Mouse (Mus musculus) urinary bladder, postnatal 4 days (tissue): Measurements from ENCODE around the gene Fam171a1.
"Not testable (repeated sequence)": the region's sequence is repeated elsewhere in the genome, so short reads cannot be mapped to it uniquely, and the experiment has no call there.

Source experiments
- DNase-seq, 2 experiments: peaks; one replicate each; pipeline ENCODE4 v3.0.0; 2021 to 2022; ENCODE audit warnings: low spot score in 2 of 2

Gene Fam171a1

DNA sequence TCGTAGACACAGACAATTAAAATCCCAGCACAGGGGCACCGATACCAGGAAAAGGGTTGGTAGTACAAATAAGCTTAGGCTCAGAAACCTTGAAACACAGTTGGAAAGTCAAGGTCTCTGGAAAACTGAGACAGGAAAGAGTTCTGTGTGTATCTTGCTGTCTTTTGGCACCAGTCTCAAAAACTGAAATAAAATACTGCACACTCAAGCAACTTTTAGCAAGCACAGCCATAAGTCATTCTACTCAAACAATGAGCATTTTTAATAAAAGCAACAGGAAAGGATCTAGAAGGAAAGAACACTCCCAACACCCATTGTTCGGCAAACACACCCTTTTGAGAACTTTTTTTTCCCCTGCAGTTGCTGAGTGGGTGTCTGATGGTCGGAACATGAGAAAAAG lies at the start of gene Fam171a1:
TSS of gene Fam171a1 (plus strand) at position 359 of the 400 bp plus-strand sequence.
- DNase-seq = no peak

DNA sequence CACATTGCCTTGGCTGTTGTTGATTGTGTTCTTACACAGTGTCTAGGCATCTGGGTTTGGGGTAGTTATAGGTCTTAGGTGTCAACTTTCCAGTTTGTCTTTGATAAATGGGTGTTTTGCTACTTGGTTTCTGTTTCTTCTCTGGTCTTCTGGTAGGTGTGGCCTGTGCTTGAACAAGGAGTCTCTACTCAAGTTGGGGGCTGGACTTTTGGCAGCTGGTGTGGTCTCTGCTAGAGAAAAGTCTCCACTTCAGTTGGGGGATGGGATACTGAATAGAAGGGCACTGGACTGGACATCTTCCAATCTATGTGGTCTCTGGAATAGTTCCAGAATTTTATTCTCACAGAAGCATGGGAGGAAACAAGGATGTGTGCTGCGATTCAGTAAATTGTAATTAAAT lies 44.9 kb upstream of the Fam171a1 start:
- DNase-seq = no peak

DNA sequence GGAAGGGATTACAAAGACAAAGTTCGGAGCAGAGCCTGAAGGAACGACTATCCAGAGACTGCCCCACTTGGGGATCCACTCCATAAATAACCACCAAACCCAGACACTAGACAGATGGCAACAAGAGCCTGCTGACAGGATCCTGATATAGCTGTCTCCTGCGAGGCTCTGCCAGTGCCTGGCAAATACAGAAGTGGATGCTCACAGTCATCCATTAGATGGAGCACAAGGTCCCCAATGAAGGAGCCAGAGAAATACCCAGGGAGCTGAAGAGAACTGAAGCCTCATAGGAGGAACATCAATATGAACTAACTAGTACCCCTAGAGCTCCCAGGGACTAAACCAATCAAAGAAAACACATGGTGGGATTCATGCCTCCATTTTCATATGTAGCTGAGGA lies 25.7 kb upstream of the Fam171a1 start:
- not testable (repeated sequence) for DNase-seq

DNA sequence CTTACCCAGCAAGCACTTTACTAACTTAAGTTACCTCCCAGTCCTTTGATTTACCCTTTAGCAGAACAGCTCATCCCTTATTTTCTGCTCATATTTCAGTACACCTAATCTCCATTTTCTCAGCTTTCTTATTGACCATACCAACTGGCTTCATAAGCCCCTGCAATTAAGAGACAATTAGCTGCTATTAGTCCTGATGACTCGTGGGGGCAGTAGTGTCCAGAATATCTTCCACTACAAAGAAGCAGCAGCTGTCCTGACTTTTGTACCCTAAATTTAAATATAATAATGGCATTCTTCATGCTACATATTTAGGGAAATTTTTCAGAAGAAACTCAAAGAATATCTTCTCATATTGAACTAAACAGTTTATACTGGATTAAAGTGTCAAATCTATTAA lies 24.8 kb upstream of the Fam171a1 start:
- DNase-seq = no peak

DNA sequence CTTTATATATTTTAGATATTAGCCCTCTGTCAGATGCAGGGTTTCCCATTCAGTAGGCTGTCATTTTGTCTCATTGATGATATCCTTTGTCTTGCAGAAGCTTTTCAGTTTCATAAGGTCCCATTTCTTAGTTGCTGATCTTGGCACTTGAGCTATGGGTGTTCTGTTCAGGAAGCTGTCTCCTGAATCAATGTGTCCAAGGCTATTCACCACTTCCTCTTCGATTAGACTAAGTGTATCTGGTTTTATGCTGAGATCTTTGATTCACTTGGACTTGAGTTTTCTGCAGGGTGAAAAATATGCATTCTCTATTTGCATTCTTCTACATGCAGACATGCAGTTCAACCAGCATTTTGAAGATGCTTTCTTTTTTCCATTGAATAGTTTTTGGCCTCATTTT lies 17.9 kb upstream of the Fam171a1 start:
- no peak for DNase-seq

DNA sequence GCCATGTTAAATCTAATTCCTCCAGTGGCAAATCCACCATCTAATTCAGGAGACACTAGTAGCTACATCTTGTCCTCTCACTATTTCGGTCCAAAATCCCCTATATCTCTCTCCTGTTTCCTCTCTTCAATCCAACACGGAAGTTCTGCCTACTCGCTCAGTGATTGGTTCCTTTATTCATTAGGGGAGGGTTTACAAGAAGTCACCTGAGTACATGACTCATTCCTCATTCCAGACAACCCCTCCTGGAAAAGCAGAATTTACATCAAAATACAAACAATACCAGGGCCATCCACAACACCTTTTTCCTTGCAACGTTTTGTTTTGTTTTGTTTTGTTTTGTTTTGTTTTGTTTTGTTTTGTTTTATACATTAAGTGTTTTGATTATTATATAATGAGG lies 14.1 kb upstream of the Fam171a1 start:
- DNase-seq = no peak

DNA sequence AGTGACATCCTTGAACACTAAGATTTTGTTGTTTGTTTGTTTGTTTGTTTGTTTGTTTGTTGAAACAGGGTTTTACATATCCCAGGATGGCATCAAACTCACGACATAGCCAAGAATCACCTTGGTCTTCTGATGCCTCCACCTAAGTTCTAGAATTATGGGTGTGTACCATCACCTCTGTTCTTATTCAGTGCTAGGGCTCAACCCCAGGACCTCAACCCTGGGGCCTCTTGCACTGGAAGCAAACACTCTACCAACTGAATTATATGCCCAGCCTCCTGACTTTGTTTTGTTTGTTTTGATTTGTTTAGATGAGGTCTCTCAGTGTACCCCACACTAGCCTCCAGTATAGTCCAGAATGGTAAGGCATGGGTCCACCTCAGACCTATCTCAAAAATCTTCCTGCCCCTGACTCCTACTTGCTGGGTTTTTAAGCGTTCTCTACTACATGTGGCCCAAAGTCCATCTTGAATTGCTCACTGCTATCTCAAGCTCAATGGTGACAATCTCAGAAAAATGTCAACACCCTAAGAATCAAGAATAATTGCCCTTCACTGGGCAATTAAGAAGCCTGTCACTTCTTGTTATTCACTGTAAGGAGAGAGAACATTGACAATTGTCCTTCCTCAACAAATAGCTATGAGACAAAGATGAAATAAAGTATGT lies 12.6 kb upstream of the Fam171a1 start:
- no peak for DNase-seq

DNA sequence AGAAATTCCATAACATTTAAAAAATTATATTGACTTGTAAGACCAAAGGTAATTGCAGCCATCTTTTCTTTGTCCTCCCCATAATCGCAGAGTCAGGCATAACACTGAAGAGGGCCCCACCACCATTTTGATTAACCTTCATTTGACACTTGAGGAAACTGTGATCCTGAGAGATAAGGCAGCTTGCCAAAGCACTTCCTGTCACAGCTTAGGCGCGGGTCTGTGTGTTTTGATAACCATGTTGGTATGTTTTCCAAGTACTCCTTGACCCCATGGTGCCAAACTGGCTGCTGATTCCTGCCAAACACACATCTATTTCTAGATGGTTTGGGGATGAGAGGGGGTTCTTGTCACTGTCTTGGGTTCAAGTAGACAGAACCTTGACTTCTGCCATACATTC lies 11.7 kb upstream of the Fam171a1 start:
- DNase-seq = no peak

DNA sequence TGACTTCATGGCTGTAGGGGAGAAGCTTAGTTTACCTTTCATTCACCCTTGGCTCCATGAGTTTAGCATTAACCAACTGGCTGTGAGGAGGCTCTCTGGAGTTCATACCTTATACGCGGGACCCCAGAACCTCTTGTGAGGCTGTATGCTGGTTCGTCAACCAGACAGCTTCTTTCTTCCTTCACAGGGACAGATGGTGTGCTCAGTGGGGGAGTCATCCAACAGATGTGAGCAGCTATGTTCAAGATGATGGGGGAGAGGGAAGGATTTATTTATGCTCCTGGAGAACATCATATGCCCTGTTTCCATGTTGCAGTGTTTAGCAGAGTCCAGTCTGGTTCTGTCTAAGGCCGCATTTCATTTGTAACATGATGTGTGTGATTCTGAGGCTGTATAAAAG lies 6.6 kb upstream of the Fam171a1 start:
- DNase-seq = no peak

DNA sequence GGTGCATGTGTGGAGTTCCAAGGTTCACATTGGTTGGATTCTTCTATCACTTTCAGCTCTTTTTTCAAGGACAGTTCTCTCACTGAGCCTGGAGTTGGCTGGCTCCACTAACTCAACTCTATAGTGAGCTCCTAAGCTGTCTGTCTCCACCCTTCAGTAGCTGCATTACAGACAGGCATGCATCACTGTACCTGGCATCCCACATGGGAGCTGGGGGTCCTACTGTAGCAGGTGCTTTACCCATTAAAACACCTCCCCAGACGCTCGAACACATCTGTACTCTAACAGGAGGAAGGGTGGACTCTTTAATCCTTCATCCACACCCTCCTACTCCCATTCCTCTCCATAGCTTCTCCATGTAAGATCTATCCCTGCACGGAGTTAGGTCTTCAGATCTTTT lies 5.6 kb upstream of the Fam171a1 start:
- no peak for DNase-seq

DNA sequence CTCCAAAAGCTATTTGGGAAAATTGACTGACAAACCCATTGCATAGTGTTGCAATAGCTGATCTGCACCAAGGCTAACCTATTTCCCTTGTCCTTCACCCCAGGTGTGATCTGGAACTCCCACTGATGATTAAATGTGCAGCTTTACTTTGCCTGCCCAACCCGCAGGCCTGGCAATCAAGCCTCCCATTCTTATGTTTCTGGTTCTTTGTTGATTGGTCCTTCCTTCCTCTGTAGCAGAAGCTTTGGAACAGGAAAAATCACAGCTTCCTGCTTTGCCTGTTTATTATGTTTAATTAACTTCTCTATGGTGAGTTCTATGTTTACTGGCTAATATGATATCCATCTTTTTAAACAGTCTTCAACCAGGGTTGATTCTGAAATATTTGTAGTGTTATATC lies 5.2 kb upstream of the Fam171a1 start:
- no peak for DNase-seq

DNA sequence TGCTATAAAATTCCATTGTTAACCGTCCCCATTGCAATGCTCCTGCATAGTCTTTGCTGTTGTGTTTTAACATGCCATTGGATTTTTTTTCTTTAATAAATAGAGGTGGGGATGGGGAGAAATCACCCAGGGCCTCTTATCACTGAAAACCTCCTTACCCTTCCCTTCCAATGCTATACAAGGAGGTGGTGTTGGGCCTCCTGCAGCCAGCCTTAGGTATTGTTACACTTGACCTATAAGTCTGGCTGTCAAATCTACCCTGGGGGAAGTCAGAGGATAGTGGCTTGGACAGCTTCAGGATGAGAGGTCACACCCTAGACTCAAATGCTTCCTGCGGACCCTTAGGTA lies 3.8 kb downstream of the Fam171a1 start:
- DNase-seq = no peak

DNA sequence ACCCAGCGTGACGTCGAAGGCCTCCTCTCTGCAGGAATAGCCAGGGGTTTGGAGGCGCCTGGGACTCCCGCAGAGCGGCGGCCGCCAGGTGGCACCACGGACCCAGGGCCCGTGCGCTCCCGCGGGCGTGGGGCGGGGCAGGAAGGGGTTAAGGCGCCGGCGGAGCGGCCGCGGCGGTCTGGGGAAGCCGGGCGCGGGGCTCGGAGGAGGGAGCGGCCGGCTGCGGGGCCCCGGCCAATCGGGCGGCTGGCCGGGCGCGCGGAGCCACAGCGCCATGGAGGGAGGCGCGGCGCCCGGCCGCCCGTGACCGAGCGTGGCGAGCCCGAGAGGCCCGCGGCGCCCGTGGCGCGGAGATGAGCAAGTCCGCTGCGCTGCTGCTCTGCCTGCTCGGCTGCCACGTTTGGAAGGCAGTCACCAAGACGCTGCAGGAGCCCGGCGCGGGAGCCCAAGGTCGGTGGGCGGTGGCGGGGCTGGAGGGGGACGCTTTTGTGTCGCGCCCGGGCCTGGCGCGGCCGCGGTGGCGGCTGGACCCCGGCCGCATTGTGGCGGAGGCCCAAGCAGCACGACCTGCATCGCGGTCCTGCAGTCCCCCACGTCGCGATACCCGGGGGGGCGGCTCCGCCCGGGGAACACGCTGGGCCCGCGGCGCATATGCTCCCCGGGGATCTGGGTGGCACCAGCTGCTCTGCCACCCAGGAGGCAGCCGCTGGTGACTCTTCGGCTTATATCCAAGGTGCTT lies 4.3 kb downstream of the Fam171a1 start:
- peak; percentile 79 to 91 for DNase-seq

DNA sequence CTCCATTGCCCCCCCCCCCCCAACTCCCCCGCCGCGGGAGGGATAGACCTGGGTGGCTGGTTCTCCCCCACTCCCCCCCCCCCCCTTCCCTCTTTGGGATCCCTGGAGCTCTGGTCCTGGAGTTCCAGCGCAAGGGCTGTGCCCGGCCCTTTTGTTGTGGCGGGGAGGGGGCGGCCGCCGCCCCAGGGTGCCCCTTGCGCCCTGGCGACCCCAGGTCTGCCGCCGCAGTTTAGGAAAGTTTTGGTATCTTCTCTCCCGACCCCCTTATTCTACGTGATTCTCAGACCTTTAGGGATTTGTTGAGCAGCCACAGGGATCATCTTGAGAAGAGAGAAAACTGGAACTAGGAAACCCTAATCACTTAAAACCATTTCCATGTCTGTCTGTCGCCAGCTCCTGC lies 4.9 kb downstream of the Fam171a1 start:
- DNase-seq = no peak

DNA sequence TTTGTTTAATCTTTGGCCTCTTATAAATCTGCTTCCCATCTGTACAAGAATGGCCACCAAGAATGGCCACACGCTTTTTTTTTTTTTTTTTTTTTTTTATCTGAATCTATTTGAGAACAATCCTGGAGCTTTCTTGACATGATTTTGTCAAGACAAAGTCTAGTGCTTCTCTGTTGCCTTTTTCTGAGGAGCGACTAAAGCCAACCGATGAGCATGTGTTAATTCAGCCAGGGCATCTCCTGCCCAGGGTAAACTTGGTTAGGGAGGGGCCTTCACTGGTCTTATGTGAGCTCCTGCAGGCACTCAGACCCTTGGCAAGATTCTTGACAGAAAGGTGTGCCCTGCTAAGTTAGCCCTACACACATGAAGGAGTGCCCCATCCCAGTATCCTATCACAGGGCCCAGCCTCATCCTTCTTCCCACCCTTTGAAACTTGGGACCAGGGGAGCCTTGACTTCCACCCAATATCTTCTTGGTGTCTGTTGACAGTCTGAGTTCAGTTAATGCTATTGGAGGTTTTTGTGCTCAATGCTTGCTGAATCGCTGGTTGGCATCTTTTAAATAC lies 5.4 kb downstream of the Fam171a1 start:
- DNase-seq = no peak

DNA sequence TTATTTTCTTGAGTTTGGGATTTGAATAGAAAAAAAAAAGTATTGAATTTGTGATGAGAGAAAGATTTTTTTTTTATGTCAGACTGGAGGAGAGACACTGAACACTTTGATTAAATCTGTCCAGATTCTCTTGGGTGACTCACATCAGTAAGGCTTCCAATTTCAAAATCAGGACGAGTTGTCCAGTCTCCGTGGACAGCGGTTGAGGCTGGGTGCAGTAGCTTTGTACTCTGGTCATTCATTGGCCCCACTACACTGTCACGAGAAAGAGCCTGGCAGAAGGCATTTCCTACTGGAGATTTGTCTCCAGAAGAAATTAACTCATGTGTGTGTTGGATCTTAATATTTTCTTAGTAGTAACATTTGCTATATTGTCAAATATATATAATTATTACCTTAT lies 8.5 kb downstream of the Fam171a1 start:
- no peak for DNase-seq

DNA sequence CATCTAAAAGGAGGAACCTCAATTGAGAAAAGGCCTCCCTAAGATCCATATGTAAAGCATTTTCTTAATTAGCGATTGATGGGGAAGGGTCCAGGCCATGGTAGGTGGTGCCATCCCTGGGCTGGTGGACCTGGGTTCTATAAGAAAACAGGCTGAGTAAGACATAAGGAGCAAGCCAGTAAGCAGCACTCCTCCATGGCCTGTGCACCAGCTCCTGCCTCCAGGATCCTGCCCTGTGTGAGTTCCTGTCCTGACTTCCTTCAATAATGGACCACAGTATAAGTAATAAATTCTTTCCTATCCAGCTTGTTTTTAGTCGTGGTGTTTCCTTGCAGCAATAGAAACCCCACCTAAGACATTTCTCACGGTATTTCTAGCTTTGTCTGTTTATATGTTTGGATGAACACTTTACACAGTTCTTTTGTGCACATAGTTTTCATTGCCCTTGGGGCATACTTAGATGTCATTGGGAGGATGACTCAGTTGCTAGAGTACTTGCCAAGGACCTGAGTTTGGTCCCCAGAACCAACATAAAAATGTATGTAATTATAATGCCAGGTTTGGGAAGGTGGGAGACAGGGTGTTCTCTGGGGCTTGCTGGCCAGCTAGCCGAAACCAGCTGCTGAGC lies 13.3 kb downstream of the Fam171a1 start:
- DNase-seq = no peak

DNA sequence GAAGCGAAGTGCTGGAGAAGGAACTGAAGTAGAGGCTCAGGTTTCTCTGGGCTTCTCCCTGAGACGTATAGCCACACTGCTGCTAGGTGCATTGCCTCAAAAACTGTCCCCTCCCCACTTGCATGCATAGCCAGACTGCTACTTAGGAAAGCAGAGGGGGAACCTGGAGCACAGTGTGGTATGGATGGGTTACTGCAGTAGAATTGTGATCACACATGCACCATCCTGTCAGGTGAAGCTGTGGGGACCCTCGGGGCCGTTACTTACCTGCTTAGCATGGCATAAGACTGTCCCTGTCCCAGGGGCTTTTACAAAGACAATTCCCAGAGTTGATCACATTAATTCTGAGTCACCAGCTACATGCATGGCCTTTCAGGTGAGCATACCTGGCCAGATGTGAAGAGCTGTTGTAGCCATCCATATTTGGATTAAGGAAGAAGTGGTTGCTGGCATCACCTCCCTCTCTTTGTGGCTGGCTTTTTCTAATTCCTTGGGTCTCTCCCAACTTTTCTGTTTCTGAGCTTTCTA lies 14.4 kb downstream of the Fam171a1 start:
- no peak for DNase-seq

DNA sequence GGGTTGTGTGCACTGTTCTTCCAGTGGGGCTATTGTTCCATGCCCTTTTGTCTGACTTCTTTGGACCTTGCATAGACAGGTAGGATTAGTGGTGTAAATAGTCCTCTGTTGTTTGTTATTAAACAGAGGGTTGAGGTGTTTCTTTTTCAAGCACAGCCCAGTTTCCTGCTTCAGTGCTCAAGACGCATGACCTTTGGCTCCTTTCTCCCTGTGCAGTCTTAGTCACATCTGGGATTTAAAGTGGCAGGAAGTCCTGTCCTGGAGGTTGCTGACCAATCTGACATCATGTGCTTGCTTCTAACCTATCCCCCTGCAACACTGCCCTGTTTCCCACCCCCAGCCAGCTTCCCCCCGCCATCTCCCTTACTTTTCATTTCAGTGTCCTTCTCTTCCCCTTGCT lies 14.9 kb downstream of the Fam171a1 start:
- no peak for DNase-seq

DNA sequence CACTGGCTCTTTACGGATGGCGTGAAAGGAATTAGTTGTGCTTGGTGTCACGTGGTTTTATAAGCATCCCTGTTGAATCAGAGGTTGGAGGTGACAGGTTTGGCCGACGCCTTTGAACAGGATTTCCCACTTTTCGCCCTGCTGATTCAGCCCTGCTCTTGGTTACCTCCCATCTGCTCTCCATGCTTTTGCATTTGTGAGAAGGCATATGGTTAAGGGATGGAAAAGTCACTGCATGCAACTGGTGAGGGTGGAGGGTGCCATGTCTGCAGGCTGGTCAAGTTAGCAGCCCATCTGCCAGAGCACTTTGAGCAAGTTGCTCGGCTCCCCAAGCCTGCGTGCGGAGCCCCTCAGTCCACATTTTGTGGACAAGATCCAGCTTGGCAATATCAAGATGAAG lies 18.4 kb downstream of the Fam171a1 start:
- DNase-seq = no peak

DNA sequence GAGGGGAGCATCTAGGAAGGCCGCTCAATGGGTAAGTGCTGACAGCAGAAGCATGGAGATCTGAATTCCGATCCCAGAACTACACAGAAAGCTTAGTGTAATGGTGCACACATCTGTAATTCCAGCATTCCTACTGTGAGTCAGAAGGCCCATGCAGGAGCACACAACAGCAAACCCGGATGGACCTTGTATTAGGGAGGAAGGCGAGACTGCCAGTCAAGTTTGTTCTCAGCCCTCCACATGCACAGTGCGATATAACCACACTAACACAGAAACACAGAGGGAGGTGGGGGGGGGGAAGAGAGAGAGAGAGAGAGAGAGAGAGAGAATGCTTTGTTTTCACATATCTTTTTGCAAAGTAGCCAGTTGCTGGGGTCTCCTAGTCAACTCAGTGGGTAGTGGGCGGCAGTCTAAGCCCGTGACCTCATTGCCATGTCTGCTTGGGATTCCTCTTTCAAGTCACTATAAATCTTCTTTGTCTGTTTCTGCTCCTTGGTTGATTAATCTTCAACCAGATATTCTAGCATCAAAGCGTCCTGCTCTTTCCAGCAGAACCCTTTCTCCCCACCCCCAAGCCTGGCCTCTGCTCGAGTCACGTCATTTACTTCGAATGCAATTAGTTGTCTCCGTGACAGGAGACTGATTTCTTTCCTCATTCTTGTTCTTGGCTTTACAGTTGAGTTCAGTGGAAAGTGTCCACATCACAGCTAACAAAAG lies 20.7 kb downstream of the Fam171a1 start:
- DNase-seq = no peak

DNA sequence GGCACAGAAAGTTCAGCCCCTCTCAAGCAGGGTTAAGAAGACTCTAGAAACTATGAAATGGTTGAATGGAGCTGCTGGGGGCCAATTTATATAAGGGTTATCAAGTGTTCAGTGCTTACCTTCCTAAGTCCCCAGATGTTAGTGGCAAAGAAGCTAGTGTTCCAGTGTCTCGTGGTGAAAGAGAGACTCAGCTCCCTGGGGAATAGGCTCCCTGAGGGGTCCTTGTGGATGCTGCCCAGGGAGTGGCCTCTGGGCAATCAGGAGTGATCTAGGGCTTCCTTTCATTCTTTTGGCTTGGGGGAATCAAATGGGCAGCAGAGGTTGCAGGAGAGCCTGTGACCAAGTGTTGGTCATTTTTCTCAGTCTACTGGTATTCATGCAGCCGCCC lies 21.3 kb downstream of the Fam171a1 start:
- no peak for DNase-seq
